Mouse (Mus musculus): ENCODE data around the gene 2610528A11Rik.

DNA sequence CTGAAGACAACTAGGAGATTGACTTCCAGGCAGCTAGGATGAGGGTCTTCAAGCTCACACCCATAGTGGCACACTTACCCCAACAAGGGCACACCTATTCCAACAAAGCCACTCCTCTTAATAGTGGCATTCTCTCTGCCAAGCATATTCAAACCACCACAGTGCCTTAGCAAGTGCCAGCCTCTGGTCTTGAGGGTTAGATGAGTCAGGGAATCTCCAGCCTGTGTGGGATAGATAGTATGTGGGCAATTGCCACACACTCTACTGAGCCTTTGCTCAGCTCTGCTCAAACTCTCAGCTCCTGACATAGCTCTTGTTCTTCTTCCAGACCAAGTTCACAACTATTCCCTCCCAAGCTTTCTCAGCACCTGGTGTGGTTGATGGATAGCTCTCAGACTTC is 2.5 kb downstream of the 2610528A11Rik start:
- TF ChIP-seq CTCF (IDR thresholded peaks at IDR 0.05; ENCODE audit: insufficient read depth, low read depth, low read length), result no peak
- TF ChIP-seq POLR2A (IDR thresholded peaks at IDR 0.05; ENCODE audit: insufficient read depth, low read depth, low read length), result no peak
